Mouse (Mus musculus) heart, embryonic 15.5 days (tissue): ENCODE data around the gene Ppp4r4. TPM values are rescaled to one million over a fixed set of nuclear protein-coding genes. Genes with fewer than 3 reads are reported as not detected.
"Not testable (repeated sequence)": the region's sequence is repeated elsewhere in the genome, so short reads cannot be mapped to it uniquely, and the experiment has no call there.

Source experiments
- ATAC-seq: fragments of 200-750 bp; cut with Nextera tagmentation; replicated peaks from 2 replicates; pipeline ENCODE4 v1.8.0; 2017; ENCODE audit warnings: low read depth, moderate TSS enrichment; ENCODE audit not compliant: insufficient number of reproducible peaks, insufficient read depth, low FRiP score
- H3K27ac ChIP-seq: fragments of 300-500 bp; sonication (generic); 2 replicates; pipeline ENCODE4 v1.5.1; 2015; ENCODE audit warnings: mild to moderate bottlenecking, inconsistent platforms
- H3K27me3 ChIP-seq: fragments of 300-500 bp; sonication (generic); 2 replicates; pipeline ENCODE4 v1.6.1; 2015; ENCODE audit warnings: inconsistent platforms
- H3K36me3 ChIP-seq: fragments of 300-500 bp; sonication (generic); 2 replicates; pipeline ENCODE4 v1.6.1; 2015; ENCODE audit warnings: mild to moderate bottlenecking, inconsistent platforms
- H3K4me1 ChIP-seq: fragments of 300-500 bp; sonication (generic); replicated peaks from 2 replicates; pipeline ENCODE4 v1.6.1; 2015; ENCODE audit warnings: inconsistent platforms
- H3K4me2 ChIP-seq: fragments of 300-500 bp; sonication (generic); 2 replicates; pipeline ENCODE4 v1.6.1; 2015; ENCODE audit warnings: inconsistent platforms, mild to moderate bottlenecking, moderate library complexity
- H3K4me3 ChIP-seq: fragments of 300-500 bp; sonication (generic); 2 replicates; pipeline ENCODE4 v1.5.1; 2015; ENCODE audit warnings: mild to moderate bottlenecking, inconsistent platforms
- H3K9ac ChIP-seq: fragments of 300-500 bp; sonication (generic); 2 replicates; pipeline ENCODE4 v1.6.1; 2015; ENCODE audit warnings: mild to moderate bottlenecking, inconsistent platforms
- H3K9me3 ChIP-seq: fragments of 300-500 bp; sonication (generic); replicated peaks from 2 replicates; pipeline ENCODE4 v1.6.1; 2016; ENCODE audit warnings: inconsistent platforms
- WGBS: fragments of 180-500 bp; shearing (Covaris S2); methylation state at CpG from one replicate; pipeline ENCODE4 v1.1.7; 2015; ENCODE audit warnings: mixed read lengths; 5-methylcytosine and 5-hydroxymethylcytosine counted together
- polyA plus RNA-seq: library from polyadenylated mRNA; unstranded; fragments of >200 nt; fragmentation: Nextera tagmentation; extraction: Ambion mirVana; gene quantifications from 2 replicates; pipeline ENCODE4 v1.2.1, GENCODE M21; 2015

Ppp4r4 gene
- polyA plus RNA-seq, 1 experiment from 2014 or later: 0.23 TPM

DNA sequence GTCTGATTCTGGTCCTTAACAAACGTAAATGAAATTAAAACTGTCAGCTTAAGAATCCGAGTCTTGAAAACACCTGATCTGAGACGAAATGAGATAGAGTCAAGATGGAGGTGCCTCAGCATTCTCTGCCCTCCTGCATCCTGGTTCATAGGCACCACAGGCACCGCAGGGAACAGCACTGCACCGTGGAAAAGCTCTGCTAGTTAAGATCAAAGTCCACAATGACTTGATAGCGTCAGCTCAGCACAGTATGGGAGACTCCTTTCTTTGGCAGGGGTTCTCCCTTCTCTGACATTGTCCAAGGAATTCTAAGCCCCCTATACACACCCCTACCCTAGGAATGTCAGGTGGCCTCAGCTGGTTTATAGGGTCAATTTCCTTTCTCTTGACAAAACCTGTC lies 37.6 kb downstream of the Ppp4r4 start:
- no peak overlapping the region for H3K9ac ChIP-seq
- H3K4me1 ChIP-seq: no peaks in the 10 kb centered on the region
- no peak overlapping the region for H3K4me2 ChIP-seq
- H3K27me3 ChIP-seq: no peaks in the 10 kb centered on the region
- no peak overlapping the region for H3K27ac ChIP-seq
- H3K4me3 ChIP-seq: no peak overlapping the region
- WGBS: 43% methylated on average over 6 of the region's 6 CpGs
- ATAC-seq: no peak
- H3K9me3 ChIP-seq: no peaks in the 10 kb centered on the region
- H3K36me3 ChIP-seq: no peaks in the 10 kb centered on the region

DNA sequence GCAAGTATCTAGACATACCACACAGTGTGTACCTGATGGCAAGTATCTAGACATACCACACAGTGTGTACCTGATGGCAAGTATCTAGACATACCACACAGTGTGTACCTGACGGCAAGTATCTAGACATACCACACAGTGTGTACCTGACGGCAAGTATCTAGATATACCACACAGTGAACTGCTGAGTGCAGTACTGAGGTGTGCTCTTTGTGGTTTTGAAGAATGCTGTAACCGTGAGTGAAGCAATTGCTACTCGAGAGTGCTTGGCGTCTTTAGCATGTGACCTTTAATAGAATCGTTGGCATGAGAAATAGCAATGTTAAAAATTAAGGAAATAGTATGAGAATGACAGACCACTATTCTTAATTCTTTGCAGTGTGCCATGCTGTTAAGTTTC lies 46.1 kb downstream of the Ppp4r4 start:
- H3K4me1 ChIP-seq, H3K4me3 ChIP-seq, H3K9me3 ChIP-seq, H3K27ac ChIP-seq, H3K36me3 ChIP-seq, H3K27me3 ChIP-seq, H3K9ac ChIP-seq, H3K4me2 ChIP-seq, ATAC-seq: not testable (repeated sequence)
- WGBS: 84% methylated on average over 6 of the region's 6 CpGs

DNA sequence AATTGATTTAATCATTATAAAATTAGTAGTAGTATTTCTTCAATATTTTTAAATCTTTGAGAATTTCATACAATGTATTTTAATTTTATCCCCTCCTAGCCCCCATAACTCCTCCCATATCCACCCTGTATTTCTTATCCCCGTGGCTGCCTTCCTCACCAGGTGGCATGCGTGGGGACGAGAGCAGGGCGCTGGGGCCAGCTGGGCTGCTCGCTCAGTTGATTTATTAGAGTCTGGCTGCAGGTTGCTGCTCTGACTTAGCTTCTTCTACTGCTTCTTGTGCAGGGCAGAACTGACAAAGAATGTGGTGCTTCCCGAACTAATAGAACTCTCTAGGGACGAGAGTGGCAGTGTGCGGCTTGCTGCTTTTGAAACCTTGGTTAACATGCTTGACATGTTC lies 51.7 kb downstream of the Ppp4r4 start:
- no peak overlapping the region for H3K27ac ChIP-seq
- no peak overlapping the region for H3K9ac ChIP-seq
- H3K9me3 ChIP-seq: no peaks in the 10 kb centered on the region
- no peak for ATAC-seq
- no peak overlapping the region for H3K4me2 ChIP-seq
- H3K4me3 ChIP-seq: no peak overlapping the region
- WGBS: 77% methylated on average over 8 of the region's 8 CpGs
- no peaks in the 10 kb centered on the region for H3K36me3 ChIP-seq
- H3K27me3 ChIP-seq: no peaks in the 10 kb centered on the region
- H3K4me1 ChIP-seq: no peaks in the 10 kb centered on the region

DNA sequence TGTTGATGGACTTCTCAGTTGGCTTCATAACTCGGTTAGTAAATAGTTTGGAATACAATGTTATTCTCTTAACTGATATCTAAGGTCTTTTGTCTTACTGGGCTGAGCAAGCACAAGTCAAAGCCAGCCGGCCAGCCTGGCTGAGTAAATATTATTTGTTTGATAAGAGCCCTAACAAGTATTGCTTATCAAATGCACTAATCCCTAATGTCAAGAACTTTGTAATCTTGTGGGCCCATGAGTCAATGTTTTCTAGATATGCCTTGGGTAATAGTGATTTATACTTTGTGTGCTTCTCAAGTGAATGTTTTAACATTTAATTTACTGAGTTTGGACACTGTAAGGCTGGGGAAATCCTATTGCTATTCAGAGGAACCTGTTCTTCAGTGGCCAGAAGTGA lies 66.3 kb downstream of the Ppp4r4 start:
- H3K27ac ChIP-seq: no peak overlapping the region
- no peak overlapping the region for H3K9ac ChIP-seq
- no peaks in the 10 kb centered on the region for H3K27me3 ChIP-seq
- no peaks in the 10 kb centered on the region for H3K36me3 ChIP-seq
- H3K4me1 ChIP-seq: no peaks in the 10 kb centered on the region
- whole genome bisulfite sequencing: 16% methylated on average over 2 of the region's 2 CpGs
- ATAC-seq: no peak
- no peak overlapping the region for H3K4me2 ChIP-seq
- no peaks in the 10 kb centered on the region for H3K9me3 ChIP-seq
- no peak overlapping the region for H3K4me3 ChIP-seq

DNA sequence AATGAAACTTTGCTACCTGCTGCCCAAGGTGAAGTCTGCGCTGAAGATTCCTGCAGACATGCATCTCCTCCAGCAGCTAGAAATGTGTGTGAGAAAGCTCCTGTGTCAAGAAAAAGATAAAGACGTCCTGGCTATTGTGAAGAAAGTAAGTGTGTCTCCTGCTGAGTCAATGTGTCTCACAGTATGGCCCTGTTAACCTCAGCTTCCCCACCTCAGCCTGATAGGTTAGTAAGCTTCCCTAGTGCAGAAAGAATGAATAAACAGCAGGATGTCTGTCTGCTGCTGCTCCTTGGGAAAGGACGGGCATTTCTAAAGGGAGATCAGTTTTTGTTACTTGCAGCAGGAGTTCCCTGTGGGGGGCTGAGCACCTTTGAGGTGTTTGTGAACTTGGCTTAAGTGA lies 68.3 kb downstream of the Ppp4r4 start:
- Histone ChIP-seq H3K27ac (no peak overlapping the region), H3K9ac (no peak overlapping the region), H3K36me3 (no peaks in the 10 kb centered on the region), H3K4me2 (no peak overlapping the region), H3K4me3 (no peak overlapping the region), H3K27me3 (no peaks in the 10 kb centered on the region), H3K4me1 (no peaks in the 10 kb centered on the region), H3K9me3 (no peaks in the 10 kb centered on the region)
- 36% methylated on average over 3 of the region's 3 CpGs for WGBS
- ATAC-seq: no peak

DNA sequence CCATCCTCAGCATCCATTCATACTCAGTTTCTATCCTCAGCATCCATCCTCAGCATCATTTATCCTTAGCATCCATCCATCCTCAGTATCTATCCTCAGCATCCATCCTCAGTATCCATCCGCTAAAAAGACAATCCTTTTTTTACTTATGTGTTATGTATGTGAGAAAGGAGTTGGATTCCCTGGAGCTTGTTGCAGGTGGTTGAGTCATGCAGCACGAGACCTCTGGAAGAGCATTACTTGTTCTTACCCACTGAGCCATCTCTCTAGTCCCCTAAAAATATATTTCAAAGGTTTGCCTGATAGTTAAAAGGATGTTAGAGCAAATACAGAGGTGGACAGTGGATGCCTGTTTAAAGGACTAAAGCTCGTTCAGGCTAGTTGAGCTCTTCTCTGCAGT lies 69.8 kb downstream of the Ppp4r4 start:
- Histone ChIP-seq H3K4me2 (no peak overlapping the region), H3K27me3 (no peaks in the 10 kb centered on the region), H3K9me3 (no peaks in the 10 kb centered on the region), H3K4me1 (no peaks in the 10 kb centered on the region), H3K9ac (no peak overlapping the region), H3K4me3 (no peak overlapping the region), H3K27ac (no peak overlapping the region), H3K36me3 (no peaks in the 10 kb centered on the region)
- ATAC-seq: no peak
- 79% methylated on average over 3 of the region's 3 CpGs for WGBS

DNA sequence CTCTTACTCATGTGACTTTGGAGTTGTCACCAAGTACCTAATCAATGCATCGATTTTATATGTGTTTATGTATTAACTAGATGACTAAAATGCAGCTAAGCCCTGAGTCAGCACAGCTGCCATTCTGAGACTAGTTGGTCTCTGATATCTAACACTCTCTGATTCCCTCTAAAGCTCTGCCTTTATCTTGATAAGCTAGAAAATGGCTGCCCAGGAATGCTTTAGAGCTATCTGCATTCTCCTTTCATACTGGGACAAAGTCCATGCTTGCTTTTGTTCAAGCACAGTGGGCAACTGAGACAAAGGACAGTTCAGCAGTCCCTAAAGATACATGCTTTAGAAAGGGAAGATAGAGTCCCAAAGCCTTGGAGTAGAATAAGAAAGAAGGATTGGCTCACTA lies 83.1 kb downstream of the Ppp4r4 start:
- 94% methylated on average over 1 of the region's 1 CpGs for WGBS
- no peak overlapping the region for H3K27ac ChIP-seq
- H3K27me3 ChIP-seq: no peaks in the 10 kb centered on the region
- no peak overlapping the region for H3K4me2 ChIP-seq
- no peak overlapping the region for H3K9ac ChIP-seq
- H3K36me3 ChIP-seq: no peaks in the 10 kb centered on the region
- H3K4me1 ChIP-seq: no peaks in the 10 kb centered on the region
- no peak overlapping the region for H3K4me3 ChIP-seq
- no peaks in the 10 kb centered on the region for H3K9me3 ChIP-seq
- ATAC-seq: no peak

DNA sequence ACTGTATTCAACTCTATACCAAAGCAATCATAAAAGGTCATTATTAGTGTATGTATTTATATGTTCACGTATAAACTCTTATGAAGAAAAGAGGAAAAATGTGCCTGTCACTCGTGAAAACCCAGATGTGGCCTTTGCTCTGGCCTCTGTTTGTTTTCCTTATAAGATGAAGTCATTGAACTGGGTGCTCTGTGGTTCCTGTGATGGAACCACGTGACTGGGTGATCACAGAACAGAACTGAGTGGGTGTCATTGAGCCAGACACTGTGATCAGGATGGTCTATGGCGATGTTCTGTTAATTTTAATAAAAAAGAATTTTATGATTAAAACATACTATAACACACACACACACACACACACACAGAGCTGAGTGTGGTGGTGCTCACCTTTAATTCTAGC lies 83.7 kb downstream of the Ppp4r4 start:
- Histone ChIP-seq H3K9me3 (no peaks in the 10 kb centered on the region), H3K4me3 (no peak overlapping the region), H3K36me3 (no peaks in the 10 kb centered on the region), H3K27ac (no peak overlapping the region), H3K4me2 (no peak overlapping the region), H3K4me1 (no peaks in the 10 kb centered on the region), H3K27me3 (no peaks in the 10 kb centered on the region), H3K9ac (no peak overlapping the region)
- 85% methylated on average over 4 of the region's 4 CpGs for WGBS
- ATAC-seq: no peak

DNA sequence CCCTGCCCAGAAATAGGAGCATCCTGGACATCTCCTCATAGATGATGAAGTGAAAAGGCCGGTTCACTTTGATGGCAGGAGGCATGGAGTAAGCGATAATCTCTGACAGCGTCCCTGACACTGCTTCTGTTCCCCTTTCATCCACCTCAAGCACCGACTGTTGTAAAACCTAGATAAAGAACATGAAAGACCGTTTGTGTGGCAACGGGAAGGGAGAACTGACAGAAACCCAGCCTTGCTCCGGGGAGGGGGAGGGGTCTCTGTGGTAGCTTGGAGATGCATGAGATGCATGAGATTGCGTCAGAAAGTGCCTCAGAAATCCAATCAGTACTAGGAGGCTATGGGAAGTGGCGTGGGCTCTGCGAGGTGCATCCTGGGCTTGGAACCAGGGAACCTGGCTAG lies 84.8 kb downstream of the Ppp4r4 start:
- Histone ChIP-seq H3K27ac (no peak overlapping the region), H3K9me3 (no peaks in the 10 kb centered on the region), H3K4me2 (no peak overlapping the region), H3K4me1 (no peaks in the 10 kb centered on the region), H3K9ac (no peak overlapping the region), H3K27me3 (no peaks in the 10 kb centered on the region), H3K4me3 (no peak overlapping the region), H3K36me3 (no peaks in the 10 kb centered on the region)
- 44% methylated on average over 10 of the region's 10 CpGs for WGBS
- ATAC-seq: no peak

DNA sequence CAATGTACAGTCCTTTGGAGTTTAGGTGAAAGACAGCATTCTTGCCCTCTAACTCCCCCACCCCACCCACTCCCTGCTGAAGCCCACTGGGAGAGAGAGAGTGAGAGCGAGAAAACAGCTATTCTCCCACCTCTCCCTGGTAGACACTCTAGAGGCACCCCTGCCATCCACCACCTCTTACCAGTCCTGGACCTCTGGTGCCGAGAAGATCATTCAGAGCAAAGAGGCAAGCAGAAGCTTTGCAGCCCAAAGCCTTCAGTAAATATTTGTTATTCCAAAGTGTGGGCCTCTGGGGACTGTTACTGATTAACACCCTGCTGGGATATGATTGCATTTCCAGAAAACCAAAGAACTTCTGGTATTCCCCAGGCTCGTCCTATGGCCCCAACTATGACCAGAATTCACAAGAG lies 99.1 kb downstream of the Ppp4r4 start, which contains the start of gene Serpina10:
Gene Serpina10 (minus strand): TSS at position 242 of the 410 bp plus-strand sequence.
- Histone ChIP-seq H3K4me1 (no peaks in the 10 kb centered on the region), H3K4me2 (no peak within 1 kb of the TSS), H3K27ac (no peak within 1 kb of the TSS), H3K4me3 (no peak within 1 kb of the TSS), H3K9me3 (no peaks in the 10 kb centered on the region), H3K27me3 (no peaks in the 10 kb centered on the region), H3K36me3 (no peaks in the 10 kb centered on the region), H3K9ac (no peak within 1 kb of the TSS)
- ATAC-seq: no peak
- WGBS: 67% methylated on average over 3 of the region's 3 CpGs

DNA sequence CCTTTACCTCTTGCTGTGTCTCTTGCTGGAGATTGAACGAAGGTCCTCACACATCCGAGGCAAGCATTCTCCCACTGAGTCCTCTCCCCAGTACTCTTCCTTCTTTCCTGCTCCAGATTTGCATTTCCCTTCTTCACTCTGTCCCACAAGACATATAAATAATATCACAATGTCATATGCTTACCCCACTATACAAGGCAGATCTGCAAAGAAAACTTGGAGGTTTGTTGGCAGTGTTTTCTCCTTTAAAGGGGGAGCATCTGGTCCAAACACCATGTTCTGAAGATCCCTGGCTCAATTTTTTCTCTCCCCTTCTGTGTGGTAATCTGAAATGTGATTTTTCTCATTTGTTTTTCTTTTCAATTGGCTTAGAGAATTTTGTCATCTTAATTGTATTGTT lies 102.3 kb downstream of the Ppp4r4 start:
- no peak overlapping the region for H3K27ac ChIP-seq
- H3K4me2 ChIP-seq: no peak overlapping the region
- no peak overlapping the region for H3K9ac ChIP-seq
- no peak overlapping the region for H3K4me3 ChIP-seq
- no peaks in the 10 kb centered on the region for H3K36me3 ChIP-seq
- 68% methylated on average over 2 of the region's 2 CpGs for WGBS
- H3K4me1 ChIP-seq: no peaks in the 10 kb centered on the region
- ATAC-seq: no peak
- no peaks in the 10 kb centered on the region for H3K27me3 ChIP-seq
- no peaks in the 10 kb centered on the region for H3K9me3 ChIP-seq

DNA sequence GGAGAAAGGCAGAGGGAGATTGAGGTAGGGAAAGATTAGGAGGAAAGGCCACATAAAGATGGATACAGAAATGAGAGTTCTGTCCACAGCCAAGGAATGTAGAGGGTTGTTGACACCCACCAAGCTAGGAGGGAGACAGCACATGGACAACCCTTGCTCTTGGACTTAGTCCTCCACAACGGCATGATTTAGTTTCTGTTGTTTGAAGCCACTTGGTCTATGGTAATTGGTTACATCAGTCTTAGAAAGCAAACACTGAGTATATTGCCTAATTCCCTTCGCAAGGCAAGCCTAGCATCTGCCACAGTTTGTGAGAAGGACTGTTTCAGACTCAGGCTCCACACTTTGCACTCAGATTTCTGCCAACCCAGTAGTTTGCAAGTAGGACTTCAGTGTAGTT lies 103.8 kb downstream of the Ppp4r4 start:
- H3K27ac ChIP-seq: no peak overlapping the region
- no peaks in the 10 kb centered on the region for H3K27me3 ChIP-seq
- ATAC-seq: no peak
- no peak overlapping the region for H3K4me3 ChIP-seq
- H3K4me1 ChIP-seq: no peaks in the 10 kb centered on the region
- H3K9me3 ChIP-seq: no peaks in the 10 kb centered on the region
- H3K9ac ChIP-seq: no peak overlapping the region
- no peak overlapping the region for H3K4me2 ChIP-seq
- WGBS: 81% methylated on average over 2 of the region's 2 CpGs
- H3K36me3 ChIP-seq: no peaks in the 10 kb centered on the region

DNA sequence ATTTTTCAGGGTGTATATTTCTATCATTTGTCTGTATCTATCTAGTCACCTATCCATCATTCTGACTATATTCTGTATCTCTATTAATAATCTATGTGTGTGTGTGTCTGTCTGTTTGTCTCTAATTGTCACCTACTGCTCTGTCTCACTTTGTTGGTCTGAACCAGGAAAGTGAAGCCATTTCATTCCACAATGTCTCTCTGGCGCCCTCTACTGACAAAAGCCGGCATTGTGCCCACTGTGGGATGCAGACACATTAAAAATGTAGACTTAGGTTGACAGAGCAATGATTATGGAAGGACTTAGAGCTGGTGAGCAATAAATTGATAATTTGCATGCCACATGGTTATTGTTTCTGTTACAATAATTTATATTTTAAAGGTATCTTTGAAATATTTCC lies 111.3 kb downstream of the Ppp4r4 start:
- Histone ChIP-seq H3K36me3 (no peaks in the 10 kb centered on the region), H3K4me3 (no peak overlapping the region), H3K27ac (no peak overlapping the region), H3K9ac (no peak overlapping the region), H3K4me2 (no peak overlapping the region), H3K4me1 (no peaks in the 10 kb centered on the region), H3K27me3 (no peaks in the 10 kb centered on the region), H3K9me3 (no peaks in the 10 kb centered on the region)
- WGBS: 0% methylated on average over 2 of the region's 2 CpGs
- ATAC-seq: no peak
